Mouse (Mus musculus): ENCODE results near the gene Nlrp4a.
"Not testable (repeated sequence)": the region's sequence is repeated elsewhere in the genome, so short reads cannot be mapped to it uniquely, and the experiment has no call there.

Gene Nlrp4a

GRCm38 (mm10) chr7:26434813-26435212, at the start of gene Nlrp4a:
Nlrp4a (plus strand) TSS chr7:26435113.
- DNase-seq = no peak

- not testable (repeated sequence) for DNase-seq
Measured at GRCm38 (mm10) chr7:26386691-26387090, 48.2 kb upstream of the Nlrp4a start.

GRCm38 (mm10) chr7:26391137-26391536, 43.8 kb upstream of the Nlrp4a start:
- not testable (repeated sequence) for DNase-seq

- not testable (repeated sequence) for DNase-seq
Measured at GRCm38 (mm10) chr7:26391811-26392210, 43.1 kb upstream of the Nlrp4a start.

- DNase-seq = not testable (repeated sequence)
Measured at GRCm38 (mm10) chr7:26403600-26403999, 31.3 kb upstream of the Nlrp4a start, which contains the start of gene Nlrp9c. Nlrp9c (minus strand) TSS chr7:26403700.

- no peak for DNase-seq
Measured at GRCm38 (mm10) chr7:26476690-26477089, 41.8 kb downstream of the Nlrp4a start.

GRCm38 (mm10) chr7:26489514-26489913, 54.6 kb downstream of the Nlrp4a start:
- DNase-seq = not testable (repeated sequence)

All from kidney, postnatal 36 days (tissue).